Mouse (Mus musculus) hindbrain, embryonic 16.5 days (tissue): ENCODE measurements at regions not wholly inside any gene's neighbourhood (a gene's known extent, or its start where the extent isn't known, plus 50 kb on each side); places are given as distances from the start of the nearest gene placed in this dataset.

Source experiments
- ATAC-seq: fragments of 200-750 bp; cut with Nextera tagmentation; 2 replicates; pipeline ENCODE4 v1.8.0; 2017; ENCODE audit warnings: moderate TSS enrichment, moderate library complexity
- H3K27ac ChIP-seq: fragments of 300-500 bp; sonication (generic); 2 replicates; pipeline ENCODE4 v1.5.1; 2014; ENCODE audit warnings: low read depth, mild to moderate bottlenecking, control low read depth, low read length, moderate library complexity
- H3K27me3 ChIP-seq: fragments of 300-500 bp; sonication (generic); replicated peaks from 2 replicates; pipeline ENCODE4 v1.6.1; 2014; ENCODE audit warnings: low read length; ENCODE audit not compliant: control insufficient read depth, insufficient read depth
- H3K36me3 ChIP-seq: fragments of 300-500 bp; sonication (generic); 2 replicates; pipeline ENCODE4 v1.6.1; 2014; ENCODE audit warnings: mild to moderate bottlenecking, low read length, moderate library complexity, mixed read lengths; ENCODE audit not compliant: control insufficient read depth, insufficient read depth
- H3K4me1 ChIP-seq: fragments of 300-500 bp; sonication (generic); 2 replicates; pipeline ENCODE4 v1.6.1; 2014; ENCODE audit warnings: low read depth, low read length; ENCODE audit not compliant: control insufficient read depth, insufficient read depth
- H3K4me2 ChIP-seq: fragments of 300-500 bp; sonication (generic); 2 replicates; pipeline ENCODE4 v1.6.1; 2014; ENCODE audit warnings: mild to moderate bottlenecking, low read length, control low read depth, moderate library complexity
- H3K4me3 ChIP-seq: fragments of 300-500 bp; sonication (generic); 2 replicates; pipeline ENCODE4 v1.5.1; 2014; ENCODE audit warnings: mild to moderate bottlenecking, low read length, control low read depth, moderate library complexity
- H3K9ac ChIP-seq: fragments of 300-500 bp; sonication (generic); 2 replicates; pipeline ENCODE4 v1.6.1; 2014; ENCODE audit warnings: low read depth, mild to moderate bottlenecking, control low read depth, low read length, moderate library complexity
- H3K9me3 ChIP-seq: fragments of 300-500 bp; sonication (generic); 2 replicates; pipeline ENCODE4 v1.6.1; 2014; ENCODE audit warnings: mild to moderate bottlenecking, low read length, moderate library complexity; ENCODE audit not compliant: control insufficient read depth
- WGBS: fragments of 180-500 bp; shearing (Covaris S2); extraction: QIAGEN DNeasy Blood & Tissue Kit; methylation state at CpG from one replicate; pipeline ENCODE4 v1.1.7; 2014; 5-methylcytosine and 5-hydroxymethylcytosine counted together

DNA sequence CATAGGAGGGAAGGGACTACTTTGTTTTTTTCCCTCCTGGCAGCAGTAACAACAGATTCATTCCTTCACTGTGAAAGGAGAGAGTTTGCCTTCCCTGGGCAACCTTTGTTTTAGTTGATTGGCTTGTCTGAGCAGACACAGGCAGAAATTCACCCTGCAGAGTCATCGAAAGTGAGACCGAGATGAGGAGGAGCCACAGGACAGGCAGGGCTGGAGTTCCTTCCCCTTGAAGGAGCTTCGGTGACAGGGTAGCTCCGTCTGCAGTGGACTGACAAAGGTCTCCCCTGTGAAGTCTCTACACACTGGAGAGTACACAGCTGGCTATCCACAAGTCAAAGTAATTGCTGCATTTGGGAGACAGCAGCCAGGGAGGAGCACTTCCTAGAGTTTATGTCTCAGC, 261.9 kb upstream of the Arglu1 start:
- no peak overlapping the region for H3K27ac ChIP-seq
- no peak for ATAC-seq
- 18% methylated on average over 4 of the region's 4 CpGs for WGBS
- no peak overlapping the region for H3K4me3 ChIP-seq
- peaks cover 12% of the 10 kb centered on the region for H3K4me1 ChIP-seq
- H3K36me3 ChIP-seq: no peaks in the 10 kb centered on the region
- H3K27me3 ChIP-seq: no peaks in the 10 kb centered on the region
- H3K9me3 ChIP-seq: no peaks in the 10 kb centered on the region
- no peak overlapping the region for H3K9ac ChIP-seq
- H3K4me2 ChIP-seq: no peak overlapping the region

DNA sequence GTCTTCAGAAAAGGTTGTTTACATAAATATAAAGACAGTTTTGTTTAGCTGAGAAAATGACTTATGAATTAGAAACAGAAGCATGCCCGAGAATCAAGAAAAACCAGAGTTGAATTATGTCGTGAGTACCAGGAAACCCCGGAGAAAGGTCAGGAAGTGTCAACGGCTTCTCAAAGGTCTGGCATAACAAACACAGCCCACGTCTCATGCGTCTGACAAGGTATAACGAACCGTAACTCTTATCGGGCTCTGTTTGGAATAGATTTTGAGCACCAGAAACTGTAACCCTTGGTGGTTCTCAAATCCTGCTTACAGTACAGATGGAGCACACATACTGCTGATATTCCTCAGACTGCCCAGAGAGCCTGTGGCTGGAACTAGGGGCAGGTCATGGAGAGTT, 260.9 kb upstream of the Arglu1 start:
- Histone ChIP-seq H3K9ac (no peak overlapping the region), H3K4me1 (peaks cover 12% of the 10 kb centered on the region), H3K36me3 (no peaks in the 10 kb centered on the region), H3K9me3 (no peaks in the 10 kb centered on the region), H3K4me3 (no peak overlapping the region), H3K4me2 (no peak overlapping the region), H3K27ac (no peak overlapping the region), H3K27me3 (no peaks in the 10 kb centered on the region)
- ATAC-seq: no peak
- WGBS: 31% methylated on average over 9 of the region's 9 CpGs

DNA sequence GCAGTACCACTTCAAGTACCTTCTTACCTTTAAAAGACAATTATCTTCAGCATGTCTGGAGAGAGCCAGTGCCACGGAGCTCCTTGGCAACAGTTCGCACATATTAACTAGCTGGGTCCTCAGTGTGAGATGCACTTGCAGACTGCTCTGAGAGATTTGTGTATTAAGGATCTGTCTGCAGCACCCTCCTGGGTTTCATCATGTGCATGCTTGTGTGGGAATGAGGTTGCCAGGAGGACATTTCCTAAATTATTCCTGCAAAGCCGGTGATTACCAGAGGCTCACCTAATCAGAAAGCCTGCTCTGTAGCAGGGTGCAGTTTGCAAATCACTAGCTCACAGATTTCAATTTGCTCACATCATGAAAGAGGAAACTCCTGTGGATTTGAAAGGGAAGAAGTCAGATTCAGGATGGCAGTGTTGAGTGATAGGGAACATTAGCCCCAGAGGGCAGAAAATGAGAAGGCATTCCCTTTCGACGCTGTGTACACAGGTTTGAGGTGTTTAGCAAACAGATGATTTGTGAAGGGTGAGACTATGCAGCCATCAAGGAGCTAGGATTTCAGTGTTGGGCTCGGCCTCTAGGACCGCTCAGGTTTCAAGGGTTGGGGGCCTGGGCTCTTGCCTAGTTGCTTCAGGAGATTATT, 257.3 kb upstream of the Arglu1 start:
- 42% methylated on average over 7 of the region's 7 CpGs for WGBS
- Histone ChIP-seq H3K4me1 (peaks cover 12% of the 10 kb centered on the region), H3K4me2 (no peak overlapping the region), H3K27ac (0 out of 2 replicates have a peak overlapping the region, but pooled peaks have one; percentile 45), H3K9ac (no peak overlapping the region), H3K4me3 (no peak overlapping the region), H3K9me3 (no peaks in the 10 kb centered on the region), H3K36me3 (no peaks in the 10 kb centered on the region), H3K27me3 (no peaks in the 10 kb centered on the region)
- peak; percentile 79 for ATAC-seq

DNA sequence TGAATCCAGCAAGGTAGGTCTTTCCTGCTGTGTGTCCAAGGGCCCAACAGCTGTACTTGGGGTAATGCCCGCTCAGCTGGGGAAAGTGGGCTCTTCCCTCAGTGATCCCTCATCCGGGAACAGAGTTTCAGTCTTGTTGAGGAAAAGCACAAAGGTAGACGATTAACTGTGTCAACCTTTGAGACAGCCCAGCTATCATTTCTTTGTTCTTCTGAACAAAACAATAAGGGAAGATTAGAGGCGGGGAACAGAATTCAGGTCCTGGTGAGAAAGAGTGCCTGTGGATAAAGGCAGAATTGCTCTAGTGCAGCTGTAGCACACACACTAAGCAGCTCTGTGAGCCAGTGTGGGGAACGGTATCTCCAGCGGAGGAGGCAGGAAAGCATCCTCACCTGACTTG, 252.7 kb upstream of the Arglu1 start:
- Histone ChIP-seq H3K36me3 (no peaks in the 10 kb centered on the region), H3K27me3 (no peaks in the 10 kb centered on the region), H3K9ac (no peak overlapping the region), H3K4me3 (no peak overlapping the region), H3K9me3 (no peaks in the 10 kb centered on the region), H3K4me1 (peaks cover 5% of the 10 kb centered on the region), H3K4me2 (no peak overlapping the region), H3K27ac (no peak overlapping the region)
- no peak for ATAC-seq
- WGBS: 51% methylated on average over 6 of the region's 6 CpGs

DNA sequence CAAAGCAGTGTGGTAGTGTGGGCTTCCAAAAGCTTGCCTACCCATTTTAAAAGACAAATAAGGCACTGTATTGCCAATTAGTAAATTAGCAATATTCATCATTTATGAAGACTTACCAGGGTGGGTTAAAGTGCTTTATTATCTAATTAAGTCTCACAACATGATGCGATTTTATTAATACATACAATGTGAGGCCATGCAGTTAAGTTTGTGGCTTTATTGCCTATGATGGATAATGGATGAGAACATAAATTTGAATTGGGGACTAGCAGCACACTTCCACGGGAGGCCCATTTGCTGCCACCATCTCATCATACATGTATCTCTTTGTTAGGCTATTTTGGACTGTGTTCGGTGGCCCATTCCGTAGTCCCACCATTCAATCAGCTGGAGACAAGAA, 250.6 kb upstream of the Arglu1 start:
- Histone ChIP-seq H3K27me3 (no peaks in the 10 kb centered on the region), H3K36me3 (no peaks in the 10 kb centered on the region), H3K4me1 (no peaks in the 10 kb centered on the region), H3K4me3 (no peak overlapping the region), H3K27ac (no peak overlapping the region), H3K4me2 (no peak overlapping the region), H3K9ac (no peak overlapping the region), H3K9me3 (no peaks in the 10 kb centered on the region)
- WGBS: 71% methylated on average over 4 of the region's 4 CpGs
- no peak for ATAC-seq

- no peak overlapping the region for H3K4me3 ChIP-seq
- no peak overlapping the region for H3K4me2 ChIP-seq
- H3K27me3 ChIP-seq: no peaks in the 10 kb centered on the region
- no peaks in the 10 kb centered on the region for H3K36me3 ChIP-seq
- no peak overlapping the region for H3K27ac ChIP-seq
- no peaks in the 10 kb centered on the region for H3K4me1 ChIP-seq
- 78% methylated on average over 7 of the region's 7 CpGs for WGBS
- H3K9ac ChIP-seq: no peak overlapping the region
- no peaks in the 10 kb centered on the region for H3K9me3 ChIP-seq
- ATAC-seq: no peak
Measured at GRCm38 (mm10) chr8:8938536-8938935, 248.2 kb upstream of the Arglu1 start.

- no peak overlapping the region for H3K4me2 ChIP-seq
- H3K4me3 ChIP-seq: no peak overlapping the region
- no peaks in the 10 kb centered on the region for H3K4me1 ChIP-seq
- no peaks in the 10 kb centered on the region for H3K9me3 ChIP-seq
- no peak overlapping the region for H3K9ac ChIP-seq
- no peaks in the 10 kb centered on the region for H3K27me3 ChIP-seq
- no peaks in the 10 kb centered on the region for H3K36me3 ChIP-seq
- peak; percentile 49; the same call in 1 of the 2 replicates for ATAC-seq
- H3K27ac ChIP-seq: no peak overlapping the region
- WGBS: 71% methylated on average over 3 of the region's 3 CpGs
Measured at GRCm38 (mm10) chr8:8932466-8932865, 242.1 kb upstream of the Arglu1 start.

- H3K27me3 ChIP-seq: no peaks in the 10 kb centered on the region
- H3K9me3 ChIP-seq: no peaks in the 10 kb centered on the region
- H3K9ac ChIP-seq: no peak overlapping the region
- no peak overlapping the region for H3K27ac ChIP-seq
- H3K4me2 ChIP-seq: no peak overlapping the region
- H3K4me3 ChIP-seq: no peak overlapping the region
- WGBS: 69% methylated on average over 6 of the region's 6 CpGs
- ATAC-seq: no peak; the same call in 1 of the 2 replicates
- no peaks in the 10 kb centered on the region for H3K36me3 ChIP-seq
- H3K4me1 ChIP-seq: no peaks in the 10 kb centered on the region
Measured at GRCm38 (mm10) chr8:8931746-8932145, 241.4 kb upstream of the Arglu1 start.

DNA sequence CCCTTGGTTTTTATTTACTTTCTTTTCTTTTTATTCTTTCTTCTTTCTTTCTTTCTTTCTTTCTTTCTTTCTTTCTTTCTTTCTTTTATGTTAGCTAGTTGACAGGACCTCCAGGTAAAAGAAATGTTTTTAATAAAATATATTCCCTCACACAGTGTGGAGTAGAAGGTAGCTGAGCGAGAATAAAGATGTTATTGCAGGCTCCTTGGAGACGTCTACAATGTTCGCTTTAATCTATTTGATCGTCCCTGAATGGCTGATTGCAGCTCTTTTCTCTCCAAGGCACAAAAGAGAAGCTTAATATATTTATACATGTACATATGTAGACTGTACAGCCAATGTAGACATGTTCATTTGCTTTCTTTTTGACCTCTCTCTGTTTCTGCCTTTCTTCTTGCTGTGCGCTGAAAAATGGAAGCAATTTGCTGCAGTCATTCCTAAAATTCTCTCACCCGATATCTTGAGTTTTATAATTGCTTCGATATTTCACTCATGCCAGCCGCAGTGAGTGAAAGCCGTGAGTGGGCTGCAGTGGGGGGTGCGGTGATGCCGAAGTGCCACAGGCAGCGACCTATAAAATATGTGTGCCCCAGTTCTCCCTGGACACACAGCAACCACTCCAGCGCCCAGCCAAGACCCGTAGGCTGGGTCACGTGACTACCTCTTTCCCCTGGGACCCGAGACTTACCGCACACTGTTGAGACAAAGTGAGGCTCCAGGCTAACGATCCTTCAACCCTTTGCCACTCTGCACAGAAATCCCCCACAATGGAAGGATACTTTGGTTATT, 237.9 kb upstream of the Arglu1 start:
- Histone ChIP-seq H3K4me3 (no peak overlapping the region), H3K36me3 (no peaks in the 10 kb centered on the region), H3K9me3 (no peaks in the 10 kb centered on the region), H3K27ac (no peak overlapping the region), H3K4me1 (no peaks in the 10 kb centered on the region), H3K4me2 (peak overlapping the region; percentile 14; the same call in 1 of the 2 replicates), H3K9ac (no peak overlapping the region), H3K27me3 (no peaks in the 10 kb centered on the region)
- ATAC-seq: peak; percentile 40
- 60% methylated on average over 18 of the region's 18 CpGs for WGBS
